Mouse (Mus musculus) midbrain, embryonic 13.5 days (tissue): ENCODE data around the gene Abhd16a. TPM values are rescaled to one million over a fixed set of nuclear protein-coding genes. Genes with fewer than 3 reads are reported as not detected.

Source experiments
- ATAC-seq: fragments of 200-750 bp; cut with Nextera tagmentation; 2 replicates; pipeline ENCODE4 v1.8.0; 2017; ENCODE audit warnings: mild to moderate bottlenecking, moderate TSS enrichment, moderate library complexity
- H3K27ac ChIP-seq: fragments of 300-500 bp; sonication (generic); 2 replicates; pipeline ENCODE4 v1.5.1; 2015; ENCODE audit warnings: inconsistent platforms, mild to moderate bottlenecking, moderate library complexity
- H3K27me3 ChIP-seq: fragments of 300-500 bp; sonication (generic); 2 replicates; pipeline ENCODE4 v1.6.1; 2015; ENCODE audit warnings: mild to moderate bottlenecking, inconsistent platforms
- H3K36me3 ChIP-seq: fragments of 300-500 bp; sonication (generic); 2 replicates; pipeline ENCODE4 v1.6.1; 2015; ENCODE audit warnings: mild to moderate bottlenecking, inconsistent platforms
- H3K4me1 ChIP-seq: fragments of 300-500 bp; sonication (generic); replicated peaks from 2 replicates; pipeline ENCODE4 v1.6.1; 2015; ENCODE audit warnings: inconsistent platforms
- H3K4me2 ChIP-seq: fragments of 300-500 bp; sonication (generic); replicated peaks from 2 replicates; pipeline ENCODE4 v1.6.1; 2015; ENCODE audit warnings: moderate library complexity, mild to moderate bottlenecking, inconsistent platforms
- H3K4me3 ChIP-seq: fragments of 300-500 bp; sonication (generic); replicated peaks from 2 replicates; pipeline ENCODE4 v1.5.1; 2015; ENCODE audit warnings: mild to moderate bottlenecking, inconsistent platforms
- H3K9ac ChIP-seq: fragments of 300-500 bp; sonication (generic); replicated peaks from 2 replicates; pipeline ENCODE4 v1.6.1; 2015; ENCODE audit warnings: mild to moderate bottlenecking, inconsistent platforms
- H3K9me3 ChIP-seq: fragments of 300-500 bp; sonication (generic); 2 replicates; pipeline ENCODE4 v1.6.1; 2016; ENCODE audit warnings: mild to moderate bottlenecking, inconsistent platforms
- WGBS: fragments of 180-500 bp; shearing (Covaris S2); methylation state at CpG from one replicate; pipeline ENCODE4 v1.1.7; 2015; 5-methylcytosine and 5-hydroxymethylcytosine counted together
- polyA plus RNA-seq: library from polyadenylated mRNA; unstranded; fragments of >200 nt; fragmentation: Nextera tagmentation; extraction: Ambion mirVana; gene quantifications from 2 replicates; pipeline ENCODE4 v1.2.1, GENCODE M21; 2015

Abhd16a gene
- polyA plus RNA-seq, 1 experiment from 2014 or later = 86.5 TPM

DNA sequence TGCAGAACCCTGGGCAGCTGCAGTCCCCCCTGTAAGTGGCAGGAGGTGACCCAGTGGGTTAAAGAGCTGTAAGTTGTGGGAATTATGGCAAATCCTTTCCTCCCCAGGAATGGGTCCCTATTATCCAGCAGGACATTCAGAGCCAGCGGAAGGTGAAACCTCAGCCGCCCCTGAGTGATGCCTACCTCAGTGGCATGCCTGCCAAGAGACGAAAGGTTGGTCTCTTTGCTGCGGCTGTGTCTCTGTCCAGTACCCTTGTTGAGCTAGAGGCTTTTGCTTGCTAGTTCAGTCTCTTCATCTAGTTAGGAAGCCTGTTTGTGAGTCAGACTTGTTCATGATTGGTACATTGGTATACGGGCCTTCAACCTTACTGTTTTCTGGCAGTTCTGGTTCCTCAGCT lies 57.1 kb downstream of the Abhd16a start:
- H3K4me1 ChIP-seq = no peaks in the 10 kb centered on the region
- H3K9me3 ChIP-seq = 0 out of 2 replicates have a peak, but pooled peaks cover 3% of the 10 kb centered on the region
- no peak overlapping the region for H3K9ac ChIP-seq
- no peak overlapping the region for H3K4me2 ChIP-seq
- H3K27me3 ChIP-seq = no peaks in the 10 kb centered on the region
- 0 out of 2 replicates have a peak overlapping the region, but pooled peaks have one; percentile 56 for H3K27ac ChIP-seq
- ATAC-seq = no peak
- peaks cover 98% of the 10 kb centered on the region for H3K36me3 ChIP-seq
- WGBS = 93% methylated on average over 5 of the region's 5 CpGs
- H3K4me3 ChIP-seq = no peak overlapping the region

- Histone ChIP-seq H3K9me3 (0 out of 2 replicates have a peak, but pooled peaks cover 3% of the 10 kb centered on the region), H3K4me2 (no peak overlapping the region), H3K36me3 (peaks cover 98% of the 10 kb centered on the region), H3K9ac (no peak overlapping the region), H3K27ac (peak overlapping the region; percentile 56; the same call in 1 of the 2 replicates), H3K4me3 (no peak overlapping the region), H3K4me1 (no peaks in the 10 kb centered on the region), H3K27me3 (no peaks in the 10 kb centered on the region)
- WGBS = 64% methylated on average over 3 of the region's 3 CpGs
- no peak for ATAC-seq
Measured at GRCm38 (mm10) chr17:35147348-35147747, 58.3 kb downstream of the Abhd16a start.

DNA sequence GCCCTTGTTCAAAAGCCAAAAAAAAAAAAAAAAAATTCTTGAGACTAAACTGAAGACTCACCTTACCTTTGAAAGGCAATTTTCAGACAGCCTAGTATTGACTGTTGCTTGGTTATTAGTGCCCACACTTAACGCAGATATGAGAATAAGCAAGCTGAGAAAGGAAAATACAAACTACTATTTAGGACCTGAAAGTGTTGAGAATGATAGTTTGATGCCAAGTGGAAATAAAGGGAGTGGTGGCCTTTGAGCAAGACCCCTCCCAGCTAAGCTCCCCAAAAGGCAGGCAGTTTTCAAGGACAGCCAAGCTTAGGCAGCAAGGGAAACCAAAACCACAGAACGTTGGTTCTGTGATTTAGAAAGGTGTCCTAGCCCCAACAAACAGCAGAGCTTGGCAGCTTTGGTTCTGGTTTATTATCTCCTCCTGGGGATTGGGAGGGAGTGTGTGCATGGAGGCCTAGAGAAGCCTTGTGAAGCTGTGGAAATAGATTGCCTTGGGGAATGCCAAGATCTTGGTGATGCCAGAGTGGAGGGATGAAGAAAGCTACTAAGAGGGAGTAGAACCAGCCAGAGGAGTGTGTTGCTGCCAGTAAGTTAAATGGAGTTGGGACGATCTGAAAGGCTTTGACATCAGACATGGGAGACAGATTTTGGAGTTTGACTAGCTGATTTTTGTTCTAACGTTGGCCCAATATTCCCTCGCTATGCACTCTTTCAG lies 59.0 kb downstream of the Abhd16a start:
- Histone ChIP-seq H3K4me1 (no peaks in the 10 kb centered on the region), H3K9me3 (0 out of 2 replicates have a peak, but pooled peaks cover 3% of the 10 kb centered on the region), H3K4me3 (no peak overlapping the region), H3K27me3 (no peaks in the 10 kb centered on the region), H3K9ac (no peak overlapping the region), H3K4me2 (no peak overlapping the region), H3K27ac (peak overlapping the region; percentile 39), H3K36me3 (peaks cover 98% of the 10 kb centered on the region)
- WGBS = 65% methylated on average over 5 of the region's 5 CpGs
- ATAC-seq = no peak

DNA sequence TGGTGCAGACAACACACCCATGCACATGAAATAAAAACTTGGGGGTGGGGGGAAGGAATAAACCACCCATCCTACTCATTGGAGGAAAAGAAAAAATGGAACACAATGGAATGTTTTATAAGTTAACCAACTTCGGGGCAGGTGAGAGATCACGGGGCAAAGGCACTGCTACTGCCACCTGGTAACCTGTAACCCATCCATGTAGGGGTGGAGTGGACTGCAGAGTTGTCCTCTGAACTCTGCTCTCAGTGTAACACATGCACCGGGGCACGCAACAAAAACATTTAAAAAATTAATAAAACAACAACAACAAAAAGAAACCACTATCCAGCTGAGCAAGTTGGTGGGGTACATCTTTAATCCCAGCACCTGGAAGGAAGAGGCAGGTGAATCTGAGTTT lies 63.1 kb downstream of the Abhd16a start:
- Histone ChIP-seq H3K4me3 (no peak overlapping the region), H3K27me3 (no peaks in the 10 kb centered on the region), H3K27ac (no peak overlapping the region), H3K9me3 (no peaks in the 10 kb centered on the region), H3K4me2 (no peak overlapping the region), H3K36me3 (peaks cover 98% of the 10 kb centered on the region), H3K4me1 (no peaks in the 10 kb centered on the region), H3K9ac (no peak overlapping the region)
- no peak for ATAC-seq
- WGBS = 96% methylated on average over 4 of the region's 4 CpGs

Other genes starting within 250 kb of the Abhd16a start
- gene Skiv2l, start 239.1 kb upstream of the Abhd16a start, polyA plus RNA-seq = 59.3 and 61.3 TPM in 2 replicates
- gene Nelfe, start 238.9 kb upstream of the Abhd16a start, polyA plus RNA-seq = 95.0 and 100 TPM in 2 replicates
- gene Cfb, start 226.7 kb upstream of the Abhd16a start, polyA plus RNA-seq = 1.7 and 2.2 TPM in 2 replicates
- 13.2 and 16.3 TPM in 2 replicates for gene Zbtb12, start 209.8 kb upstream of the Abhd16a start, polyA plus RNA-seq
- gene Gm20547, start 207.2 kb upstream of the Abhd16a start, polyA plus RNA-seq = 0.08 TPM in 1 of 2 replicates, not detected in the other
- 1.2 and 2.1 TPM in 2 replicates for gene C2, start 191.0 kb upstream of the Abhd16a start, polyA plus RNA-seq
- 105 and 114 TPM in 2 replicates for gene Ehmt2, start 190.8 kb upstream of the Abhd16a start, polyA plus RNA-seq
- gene Slc44a4, start 174.8 kb upstream of the Abhd16a start, polyA plus RNA-seq = 0.09 TPM in 1 of 2 replicates, not detected in the other
- 25.5 and 25.9 TPM in 2 replicates for gene Neu1, start 158.0 kb upstream of the Abhd16a start, polyA plus RNA-seq
- gene Hspa1b, start 130.0 kb upstream of the Abhd16a start, polyA plus RNA-seq = 0.10 and 0.11 TPM in 2 replicates
- gene Gm20481, start 119.4 kb upstream of the Abhd16a start, polyA plus RNA-seq = not detected in 2 replicates
- 2.8 and 2.9 TPM in 2 replicates for gene Hspa1a, start 117.1 kb upstream of the Abhd16a start, polyA plus RNA-seq
- gene Hspa1l, start 116.6 kb upstream of the Abhd16a start, polyA plus RNA-seq = 0.55 and 1.5 TPM in 2 replicates
- 141 and 150 TPM in 2 replicates for gene Lsm2, start 107.4 kb upstream of the Abhd16a start, polyA plus RNA-seq
- gene Vars, start 88.3 kb upstream of the Abhd16a start, polyA plus RNA-seq = 61.0 and 69.1 TPM in 2 replicates
- gene Vwa7, start 72.7 kb upstream of the Abhd16a start, polyA plus RNA-seq = 0.13 and 0.20 TPM in 2 replicates
- 3.8 and 4.3 TPM in 2 replicates for gene Sapcd1, start 61.2 kb upstream of the Abhd16a start, polyA plus RNA-seq
- 3.3 and 3.7 TPM in 2 replicates for gene Msh5, start 42.5 kb upstream of the Abhd16a start, polyA plus RNA-seq
- 93.7 and 99.6 TPM in 2 replicates for gene Clic1, start 39.3 kb upstream of the Abhd16a start, polyA plus RNA-seq
- 501 and 531 TPM in 2 replicates for gene Ddah2, start 30.2 kb upstream of the Abhd16a start, polyA plus RNA-seq
- not detected in 2 replicates for gene Ly6g6c, start 23.9 kb upstream of the Abhd16a start, polyA plus RNA-seq
- 0.45 and 0.50 TPM in 2 replicates for gene Mpig6b, start 23.1 kb upstream of the Abhd16a start, polyA plus RNA-seq
- 0.18 and 0.32 TPM in 2 replicates for gene Ly6g6e, start 12.4 kb upstream of the Abhd16a start, polyA plus RNA-seq
- 1.0 and 1.9 TPM in 2 replicates for gene Ly6g6d, start 11.2 kb upstream of the Abhd16a start, polyA plus RNA-seq
- gene Ly6g6f, start 3.7 kb upstream of the Abhd16a start, polyA plus RNA-seq = 0.18 and 0.19 TPM in 2 replicates
- not detected in 2 replicates for gene Ly6g5c, start 19.0 kb downstream of the Abhd16a start, polyA plus RNA-seq
- gene Ly6g5b, start 26.2 kb downstream of the Abhd16a start, polyA plus RNA-seq = 1.4 and 1.7 TPM in 2 replicates
- 27.1 and 30.4 TPM in 2 replicates for gene Gpank1, start 32.2 kb downstream of the Abhd16a start, polyA plus RNA-seq
- 293 and 316 TPM in 2 replicates for gene Csnk2b, start 32.8 kb downstream of the Abhd16a start, polyA plus RNA-seq
- 9.2 and 9.4 TPM in 2 replicates for gene D17H6S53E, start 37.1 kb downstream of the Abhd16a start, polyA plus RNA-seq
- gene Apom, start 42.8 kb downstream of the Abhd16a start, polyA plus RNA-seq = 0.53 and 0.63 TPM in 2 replicates
- gene Bag6, start 45.9 kb downstream of the Abhd16a start, polyA plus RNA-seq = 93.7 and 93.9 TPM in 2 replicates
- 209 and 228 TPM in 2 replicates for gene Prrc2a, start 75.6 kb downstream of the Abhd16a start, polyA plus RNA-seq
- 4.9 and 7.0 TPM in 2 replicates for gene Aif1, start 86.8 kb downstream of the Abhd16a start, polyA plus RNA-seq
- 4.8 and 7.1 TPM in 2 replicates for gene Lst1, start 99.2 kb downstream of the Abhd16a start, polyA plus RNA-seq
- gene Ltb, start 105.2 kb downstream of the Abhd16a start, polyA plus RNA-seq = 0.35 and 0.76 TPM in 2 replicates
- not detected in 2 replicates for gene Tnf, start 112.7 kb downstream of the Abhd16a start, polyA plus RNA-seq
- gene Lta, start 116.1 kb downstream of the Abhd16a start, polyA plus RNA-seq = 0.11 and 0.23 TPM in 2 replicates
- 0.57 and 0.79 TPM in 2 replicates for gene Gm16181, start 131.6 kb downstream of the Abhd16a start, polyA plus RNA-seq
- gene Atp6v1g2, start 144.4 kb downstream of the Abhd16a start, polyA plus RNA-seq = 41.6 and 43.0 TPM in 2 replicates
- 8.3 and 11.0 TPM in 2 replicates for gene Nfkbil1, start 146.5 kb downstream of the Abhd16a start, polyA plus RNA-seq
- gene Ddx39b, start 152.5 kb downstream of the Abhd16a start, polyA plus RNA-seq = 460 and 465 TPM in 2 replicates
- gene H2-D1, start 173.5 kb downstream of the Abhd16a start, polyA plus RNA-seq = 49.5 and 52.5 TPM in 2 replicates
- gene H2-Q1, start 231.1 kb downstream of the Abhd16a start, polyA plus RNA-seq = 0.11 and 0.17 TPM in 2 replicates